Mouse (Mus musculus): Measurements from ENCODE around the gene Lrrk2.

DNA sequence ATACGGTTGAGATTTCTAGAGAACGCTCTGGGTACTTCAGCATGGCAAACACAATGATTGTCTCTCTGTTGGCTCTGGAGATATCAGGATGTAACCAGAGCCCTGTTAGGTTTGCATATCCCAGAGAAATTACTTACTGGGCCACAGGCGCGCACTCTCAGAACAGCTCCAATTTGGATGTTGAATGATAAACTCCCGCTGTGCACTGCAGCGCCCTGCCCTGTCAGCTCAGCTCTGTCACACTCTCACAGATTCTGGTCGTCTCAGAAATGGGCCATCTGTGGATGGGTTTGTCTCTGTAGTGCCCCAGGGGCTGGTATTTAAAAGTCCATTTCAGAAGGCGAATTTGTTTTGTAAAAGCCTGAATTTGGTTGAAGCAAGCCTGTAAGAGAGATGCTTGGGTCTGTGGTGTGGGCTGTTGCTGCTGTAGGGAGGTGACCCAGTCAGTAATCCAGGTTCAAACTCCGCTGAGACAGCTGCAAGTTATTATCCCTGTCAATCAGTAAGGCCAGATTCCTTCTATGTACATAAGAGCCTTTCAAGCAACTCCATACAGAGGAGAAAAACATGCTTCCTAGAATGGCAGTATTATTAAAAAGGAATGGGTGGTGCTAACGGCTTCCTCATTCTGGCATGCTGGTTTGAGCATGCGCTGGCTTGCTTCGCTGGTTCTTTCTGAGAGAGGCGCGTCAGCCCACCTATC is 80.6 kb downstream of the Lrrk2 start:
- TF ChIP-seq CTCF (IDR thresholded peaks at IDR 0.05; ENCODE audit: insufficient read depth, low read length) (no peak), POLR2A (IDR thresholded peaks at IDR 0.05; ENCODE audit: borderline replicate concordance, extremely low read depth, low read depth, low read length) (no peak)

All from lung, adult 2 months (tissue).